Mouse (Mus musculus): Measurements from ENCODE around the gene Drp2. TPM values are rescaled to one million over a fixed set of nuclear protein-coding genes. Genes with fewer than 3 reads are reported as not detected.
A peak's percentile ranks its signal among the peaks of the same experiment; 100 is the strongest.

The Drp2 gene
- polyA plus RNA-seq, 1 experiment from 2014 or later = 19.6 TPM

DNA sequence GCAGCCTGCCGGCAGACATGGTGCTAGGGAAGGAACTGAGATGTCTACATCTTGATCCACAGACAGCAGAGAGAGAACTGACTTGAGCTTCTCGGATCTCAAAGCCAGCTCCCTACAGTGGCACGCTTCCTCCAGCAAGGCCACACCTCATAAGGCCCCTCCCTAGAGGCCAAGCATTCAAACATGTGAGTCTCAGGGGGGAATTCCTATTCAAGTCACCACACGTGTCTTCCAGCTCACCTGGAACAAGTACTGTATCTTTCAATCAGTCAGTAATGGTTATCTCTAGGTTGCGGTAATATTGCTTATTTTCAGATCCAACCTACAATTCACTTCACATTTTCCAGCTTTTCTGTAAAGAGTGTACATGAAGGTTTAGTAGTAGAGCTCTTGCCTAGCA, 15.7 kb downstream of the Drp2 start:
- no peak for ATAC-seq (ENCODE audit: low FRiP score, low read depth)
- no peak overlapping the region for H3K4me2 ChIP-seq
- H3K4me1 ChIP-seq (replicated peaks) = no peaks in the 10 kb centered on the region
- H3K27me3 ChIP-seq = no peaks in the 10 kb centered on the region
- H3K4me3 ChIP-seq = no peak overlapping the region
- H3K9ac ChIP-seq = no peak overlapping the region
- H3K36me3 ChIP-seq = no peaks in the 10 kb centered on the region
- WGBS = 85% methylated on average over 5 of the region's 5 CpGs
- no peaks in the 10 kb centered on the region for H3K9me3 ChIP-seq
- H3K27ac ChIP-seq (replicated peaks) = no peak overlapping the region

DNA sequence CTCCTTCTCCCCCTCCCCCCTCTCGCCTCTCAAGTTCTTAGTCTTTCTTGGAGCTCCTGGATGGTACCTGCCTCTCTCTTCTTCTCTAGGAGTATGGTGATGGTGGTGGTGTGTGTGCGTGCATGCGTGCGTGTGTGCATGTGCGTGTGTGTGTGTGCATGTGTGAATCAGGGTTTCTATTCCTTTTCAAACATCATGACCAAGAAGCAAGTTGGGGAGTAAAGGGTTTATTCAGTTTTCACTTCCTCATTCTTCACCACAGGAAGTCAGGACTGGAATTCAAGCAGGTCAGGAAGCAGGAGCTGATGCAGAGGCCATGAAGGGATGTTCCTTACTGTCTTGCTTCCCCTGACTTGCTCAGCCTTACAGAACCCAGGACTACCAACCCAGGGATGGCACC, 19.9 kb downstream of the Drp2 start:
- H3K4me2 ChIP-seq = no peak overlapping the region
- H3K4me1 ChIP-seq (replicated peaks) = no peaks in the 10 kb centered on the region
- H3K27me3 ChIP-seq = no peaks in the 10 kb centered on the region
- no peak overlapping the region for H3K27ac ChIP-seq (replicated peaks)
- H3K9me3 ChIP-seq = no peaks in the 10 kb centered on the region
- no peak overlapping the region for H3K9ac ChIP-seq
- no peak for ATAC-seq (ENCODE audit: low FRiP score, low read depth)
- WGBS = 85% methylated on average over 5 of the region's 5 CpGs
- H3K4me3 ChIP-seq = no peak overlapping the region
- no peaks in the 10 kb centered on the region for H3K36me3 ChIP-seq

DNA sequence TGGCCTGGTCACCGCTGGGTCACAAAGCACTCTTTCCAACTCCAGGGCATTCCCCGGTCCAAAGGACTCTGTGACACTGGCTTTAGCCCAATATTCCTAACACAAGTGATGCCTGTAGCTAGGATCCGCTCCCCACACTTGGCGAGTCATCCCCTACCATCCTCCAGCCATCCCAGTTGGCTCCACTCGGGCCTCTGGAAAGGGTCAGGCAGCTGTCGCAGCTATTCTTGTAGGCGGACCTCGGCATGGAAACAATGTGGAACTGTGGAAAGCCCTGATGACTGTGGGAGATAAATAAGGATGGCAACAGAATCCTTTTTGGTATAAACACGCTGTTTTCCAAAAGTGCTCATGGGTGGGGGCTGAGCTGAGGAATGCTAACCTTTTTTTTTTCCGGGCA, 21.4 kb downstream of the Drp2 start:
- no peak overlapping the region for H3K4me3 ChIP-seq
- H3K36me3 ChIP-seq = no peaks in the 10 kb centered on the region
- no peak overlapping the region for H3K4me2 ChIP-seq
- no peaks in the 10 kb centered on the region for H3K4me1 ChIP-seq (replicated peaks)
- H3K9me3 ChIP-seq = no peaks in the 10 kb centered on the region
- ATAC-seq (ENCODE audit: low FRiP score, low read depth) = no peak
- no peak overlapping the region for H3K27ac ChIP-seq (replicated peaks)
- H3K27me3 ChIP-seq = no peaks in the 10 kb centered on the region
- WGBS = 72% methylated on average over 10 of the region's 10 CpGs
- H3K9ac ChIP-seq = no peak overlapping the region

DNA sequence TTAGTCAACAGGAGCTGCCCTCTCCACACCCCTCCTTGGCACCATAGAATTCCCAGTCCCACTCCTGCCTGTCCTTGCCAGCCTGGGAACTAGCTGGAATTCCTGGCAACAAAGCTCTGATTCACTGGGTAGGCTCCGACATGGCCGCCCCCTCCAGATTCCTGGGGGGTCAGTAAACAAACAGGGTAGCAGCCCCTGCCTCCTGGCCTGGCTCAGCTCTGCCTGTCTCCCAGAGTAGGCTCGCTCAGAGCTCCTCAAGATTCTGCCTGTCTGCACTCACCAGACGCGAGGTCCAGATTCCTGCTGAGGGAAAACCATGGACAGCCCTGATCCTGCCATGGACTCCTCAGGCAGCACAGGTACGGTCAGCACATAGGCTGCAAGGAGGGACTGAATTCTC, 22.5 kb downstream of the Drp2 start:
- Histone ChIP-seq H3K4me1 (replicated peaks) (no peaks in the 10 kb centered on the region), H3K9ac (no peak overlapping the region), H3K27me3 (no peaks in the 10 kb centered on the region), H3K27ac (replicated peaks) (no peak overlapping the region), H3K4me2 (no peak overlapping the region), H3K4me3 (no peak overlapping the region), H3K9me3 (no peaks in the 10 kb centered on the region), H3K36me3 (no peaks in the 10 kb centered on the region)
- peak; percentile 68 for ATAC-seq (ENCODE audit: low FRiP score, low read depth)
- 63% methylated on average over 6 of the region's 6 CpGs for WGBS

DNA sequence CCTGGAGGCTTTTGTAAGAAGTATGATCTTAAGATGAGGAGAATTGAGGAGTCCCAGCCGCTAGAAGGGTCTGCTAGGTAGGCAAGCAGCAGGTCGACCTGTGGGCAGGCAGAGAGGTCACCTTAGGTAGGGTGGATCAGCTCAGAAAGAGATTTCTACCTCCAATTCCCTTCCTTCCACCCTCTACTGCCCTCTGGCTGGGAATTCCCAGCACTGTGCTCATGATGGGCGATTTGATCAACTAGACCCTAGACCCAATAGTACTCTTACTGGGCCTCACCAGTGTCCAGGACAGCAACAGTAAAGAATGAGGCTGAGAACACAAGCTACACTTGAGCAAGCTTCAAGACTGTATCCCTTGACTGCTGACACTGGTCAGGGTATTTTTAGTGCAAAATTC, 23.0 kb downstream of the Drp2 start:
- no peaks in the 10 kb centered on the region for H3K9me3 ChIP-seq
- H3K4me2 ChIP-seq = no peak overlapping the region
- no peak overlapping the region for H3K9ac ChIP-seq
- no peaks in the 10 kb centered on the region for H3K36me3 ChIP-seq
- H3K27ac ChIP-seq (replicated peaks) = no peak overlapping the region
- WGBS = 63% methylated on average over 3 of the region's 3 CpGs
- H3K4me1 ChIP-seq (replicated peaks) = no peaks in the 10 kb centered on the region
- H3K27me3 ChIP-seq = no peaks in the 10 kb centered on the region
- no peak overlapping the region for H3K4me3 ChIP-seq
- no peak for ATAC-seq (ENCODE audit: low FRiP score, low read depth)

DNA sequence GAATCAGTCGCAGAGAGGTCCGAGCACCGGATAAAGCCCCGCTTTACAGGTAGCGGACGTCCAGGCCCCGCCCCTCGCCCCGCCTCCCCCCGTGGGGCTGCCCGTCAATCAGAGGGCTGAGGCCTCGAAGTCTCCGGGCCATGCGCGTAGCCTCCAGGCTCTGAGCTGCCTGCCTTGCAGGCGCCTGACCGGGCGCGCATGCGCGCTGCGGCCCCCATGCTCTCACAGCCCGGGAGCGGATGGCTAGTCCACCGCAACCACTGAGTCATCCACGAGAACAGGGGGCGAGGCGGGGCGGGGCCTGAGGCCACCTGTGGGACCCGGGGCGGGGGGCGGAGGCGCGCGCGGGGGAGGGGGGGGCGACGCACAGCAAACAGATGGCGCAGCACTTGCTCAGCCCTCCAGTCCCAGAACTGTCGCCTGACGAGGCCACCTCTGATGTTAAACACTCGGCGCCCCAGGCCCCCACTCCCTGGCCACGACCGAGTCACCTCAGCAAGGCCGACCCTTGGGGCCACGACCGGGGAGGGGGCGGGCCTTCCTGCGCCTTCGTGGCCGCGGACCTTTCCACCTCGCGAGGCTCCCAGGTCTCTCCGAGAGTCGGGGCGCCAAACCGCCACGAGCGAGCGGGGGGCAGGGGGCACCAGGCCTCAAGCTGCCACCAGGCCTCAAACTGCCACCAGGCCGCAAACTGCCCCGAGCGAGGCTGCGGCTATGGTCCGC, 70.8 kb downstream of the Drp2 start:
- Histone ChIP-seq H3K4me3 (no peak overlapping the region), H3K9me3 (no peaks in the 10 kb centered on the region), H3K27ac (replicated peaks) (no peak overlapping the region), H3K27me3 (no peaks in the 10 kb centered on the region), H3K36me3 (no peaks in the 10 kb centered on the region), H3K4me1 (replicated peaks) (no peaks in the 10 kb centered on the region), H3K4me2 (peak overlapping the region; percentile 19), H3K9ac (no peak overlapping the region)
- 66% methylated on average over 51 of the region's 67 CpGs for WGBS
- ATAC-seq (ENCODE audit: low FRiP score, low read depth) = no peak

DNA sequence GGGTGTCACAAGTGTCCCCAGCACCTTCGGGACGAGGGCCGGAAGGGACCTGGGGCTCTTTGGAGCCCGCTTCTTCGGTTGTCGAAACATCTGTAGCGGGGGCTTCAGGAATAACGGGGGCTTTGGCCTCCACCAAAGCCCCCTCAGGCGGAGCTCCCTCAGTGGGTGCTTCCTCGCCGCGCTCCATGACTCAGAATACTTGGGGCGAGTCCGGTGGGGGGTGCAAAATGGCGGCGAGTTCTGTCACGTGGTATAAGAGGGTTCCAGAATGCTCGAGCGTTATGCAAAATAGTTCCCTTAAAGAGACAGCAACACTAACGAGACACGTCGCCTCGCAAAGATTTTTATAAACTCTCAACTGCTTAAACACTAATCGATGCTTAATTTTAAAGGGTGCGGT, 71.9 kb downstream of the Drp2 start, which contains the start of gene Taf7l:
TSS of gene Taf7l (minus strand) at position 201 of the 400 bp plus-strand sequence.
- no peak within 1 kb of the TSS for H3K27ac ChIP-seq (replicated peaks)
- H3K9ac ChIP-seq = no peak within 1 kb of the TSS
- H3K27me3 ChIP-seq = no peaks in the 10 kb centered on the region
- 89% methylated on average over 25 of the region's 25 CpGs for WGBS
- no peak for ATAC-seq (ENCODE audit: low FRiP score, low read depth)
- H3K36me3 ChIP-seq = no peaks in the 10 kb centered on the region
- H3K4me3 ChIP-seq = no peak within 1 kb of the TSS
- no peaks in the 10 kb centered on the region for H3K9me3 ChIP-seq
- H3K4me1 ChIP-seq (replicated peaks) = no peaks in the 10 kb centered on the region
- peak within 1 kb of the TSS; percentile 19; the same call in 1 of the 2 replicates for H3K4me2 ChIP-seq

DNA sequence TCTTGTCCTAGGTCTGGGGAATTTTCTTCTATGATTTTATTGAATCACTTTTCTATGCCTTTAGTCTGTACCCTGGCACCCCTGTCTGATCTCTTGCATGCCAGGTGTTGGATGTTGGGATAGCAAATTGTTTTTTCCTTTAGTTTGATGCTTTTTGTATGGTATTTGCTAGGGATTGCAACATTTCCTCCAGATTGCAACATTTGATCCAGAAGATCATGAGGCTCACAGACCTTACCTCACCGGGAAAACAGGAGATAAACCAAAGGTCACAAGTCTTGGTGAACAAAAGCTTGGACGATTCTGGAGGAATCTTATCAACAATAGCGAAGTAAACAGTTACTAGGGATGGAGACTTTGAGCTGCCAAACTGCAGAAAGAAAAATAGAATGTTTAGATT, 77.4 kb downstream of the Drp2 start:
- H3K4me3 ChIP-seq = no peak overlapping the region
- no peaks in the 10 kb centered on the region for H3K9me3 ChIP-seq
- no peak for ATAC-seq (ENCODE audit: low FRiP score, low read depth)
- H3K9ac ChIP-seq = no peak overlapping the region
- H3K27ac ChIP-seq (replicated peaks) = no peak overlapping the region
- 76% methylated on average over 3 of the region's 3 CpGs for WGBS
- no peaks in the 10 kb centered on the region for H3K27me3 ChIP-seq
- H3K36me3 ChIP-seq = no peaks in the 10 kb centered on the region
- H3K4me1 ChIP-seq (replicated peaks) = no peaks in the 10 kb centered on the region
- no peak overlapping the region for H3K4me2 ChIP-seq

DNA sequence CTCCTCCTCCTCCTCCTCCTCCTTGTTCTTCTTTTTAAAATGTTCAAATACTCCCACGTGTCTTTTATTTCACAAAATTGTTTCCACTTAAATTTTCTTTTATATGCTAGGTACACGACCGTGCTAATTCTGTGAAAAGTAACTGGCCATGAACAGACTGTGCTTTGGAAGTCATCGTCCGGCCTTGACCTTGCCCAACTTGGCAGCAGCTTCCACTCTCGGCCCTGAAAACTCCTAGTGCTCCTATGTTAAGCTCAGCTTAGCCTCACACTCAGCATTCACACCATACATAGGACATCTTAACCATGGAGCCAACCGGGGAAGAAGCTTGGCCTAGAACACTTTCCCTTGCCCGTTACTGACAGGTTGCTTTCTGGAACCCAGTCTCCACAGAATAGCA, 96.3 kb downstream of the Drp2 start:
- H3K36me3 ChIP-seq = no peaks in the 10 kb centered on the region
- ATAC-seq (ENCODE audit: low FRiP score, low read depth) = no peak
- H3K9me3 ChIP-seq = no peaks in the 10 kb centered on the region
- H3K9ac ChIP-seq = no peak overlapping the region
- H3K4me1 ChIP-seq (replicated peaks) = no peaks in the 10 kb centered on the region
- no peak overlapping the region for H3K4me2 ChIP-seq
- WGBS = 80% methylated on average over 8 of the region's 8 CpGs
- H3K27me3 ChIP-seq = no peaks in the 10 kb centered on the region
- H3K4me3 ChIP-seq = no peak overlapping the region
- H3K27ac ChIP-seq (replicated peaks) = no peak overlapping the region

Other genes with a start within 250 kb of the Drp2 start
- 0.85 and 0.89 TPM in 2 replicates for gene Xkrx, start 242.5 kb upstream of the Drp2 start, polyA plus RNA-seq (2015; fragmentation: Nextera tagmentation; extraction: Ambion mirVana)
- gene Arl13a, start 217.1 kb upstream of the Drp2 start, polyA plus RNA-seq (2015; fragmentation: Nextera tagmentation; extraction: Ambion mirVana) = not detected in 2 replicates
- not detected in 2 replicates for gene Nox1, start 182.6 kb upstream of the Drp2 start, polyA plus RNA-seq (2015; fragmentation: Nextera tagmentation; extraction: Ambion mirVana)
- gene Trmt2b, start 127.6 kb upstream of the Drp2 start, polyA plus RNA-seq (2015; fragmentation: Nextera tagmentation; extraction: Ambion mirVana) = 6.7 and 7.3 TPM in 2 replicates
- gene Tmem35a, start 109.3 kb upstream of the Drp2 start, polyA plus RNA-seq (2015; fragmentation: Nextera tagmentation; extraction: Ambion mirVana) = 113 and 114 TPM in 2 replicates
- 6.3 and 8.6 TPM in 2 replicates for gene Cenpi, start 96.5 kb upstream of the Drp2 start, polyA plus RNA-seq (2015; fragmentation: Nextera tagmentation; extraction: Ambion mirVana)
- 0.10 TPM in 1 of 2 replicates, not detected in the other for gene Taf7l, start 71.9 kb downstream of the Drp2 start, polyA plus RNA-seq (2015; fragmentation: Nextera tagmentation; extraction: Ambion mirVana)
- 44.1 and 47.7 TPM in 2 replicates for gene Timm8a1, start 137.3 kb downstream of the Drp2 start, polyA plus RNA-seq (2015; fragmentation: Nextera tagmentation; extraction: Ambion mirVana)
- 0.47 and 0.51 TPM in 2 replicates for gene Btk, start 179.0 kb downstream of the Drp2 start, polyA plus RNA-seq (2015; fragmentation: Nextera tagmentation; extraction: Ambion mirVana)
- gene Rpl36a, start 181.1 kb downstream of the Drp2 start, polyA plus RNA-seq (2015; fragmentation: Nextera tagmentation; extraction: Ambion mirVana) = 159 and 198 TPM in 2 replicates
- gene Gla, start 196.6 kb downstream of the Drp2 start, polyA plus RNA-seq (2015; fragmentation: Nextera tagmentation; extraction: Ambion mirVana) = 3.1 and 5.0 TPM in 2 replicates
- gene Hnrnph2, start 196.6 kb downstream of the Drp2 start, polyA plus RNA-seq (2015; fragmentation: Nextera tagmentation; extraction: Ambion mirVana) = 139 and 141 TPM in 2 replicates

Measured in hindbrain, embryonic 15.5 days (tissue).